Mouse (Mus musculus): ENCODE data around the gene Gm17304. TPM values are rescaled to one million over a fixed set of nuclear protein-coding genes. Genes with fewer than 3 reads are reported as not detected.

Gene Gm17304
- polyA plus RNA-seq, 1 experiment: not detected

GRCm38 (mm10) chr5:106623337-106623736 is 14.4 kb downstream of the Gm17304 start:
- H3K27me3 ChIP-seq (ENCODE audit: control insufficient read depth, insufficient read depth, low read length, poor library complexity, severe bottlenecking): no peaks in the 10 kb centered on the region
- no peak overlapping the region for H3K27ac ChIP-seq (ENCODE audit: insufficient read depth, low read length)
- no peak overlapping the region for H3K4me3 ChIP-seq (ENCODE audit: low read depth, low read length)
- no peaks in the 10 kb centered on the region for H3K4me1 ChIP-seq (ENCODE audit: control insufficient read depth, insufficient read depth, low read length)
- TF ChIP-seq EP300 (IDR thresholded peaks at IDR 0.05; ENCODE audit: insufficient read depth, low read depth, low read length) (no peak), POLR2A (IDR thresholded peaks at IDR 0.05; ENCODE audit: insufficient read depth, low read length) (no peak), CTCF (IDR thresholded peaks at IDR 0.05; ENCODE audit: low read depth, low read length) (no peak)
- no peak overlapping the region for H3K9ac ChIP-seq (ENCODE audit: low read depth, poor library complexity, severe bottlenecking)
- peaks cover 4% of the 10 kb centered on the region; the same call in 1 of the 2 replicates for H3K36me3 ChIP-seq (ENCODE audit: control insufficient read depth, insufficient read depth, low read length, poor library complexity, severe bottlenecking)
- no peaks in the 10 kb centered on the region for H3K9me3 ChIP-seq (replicated peaks; ENCODE audit: control insufficient read depth, insufficient read depth, low read length, poor library complexity, severe bottlenecking)

- no peak for TF ChIP-seq EP300 (IDR thresholded peaks at IDR 0.05; ENCODE audit: insufficient read depth, low read depth, low read length)
- no peak for TF ChIP-seq POLR2A (IDR thresholded peaks at IDR 0.05; ENCODE audit: insufficient read depth, low read length)
- TF ChIP-seq CTCF (IDR thresholded peaks at IDR 0.05; ENCODE audit: low read depth, low read length): no peak
- H3K36me3 ChIP-seq (ENCODE audit: control insufficient read depth, insufficient read depth, low read length, poor library complexity, severe bottlenecking): peaks cover 2% of the 10 kb centered on the region; the same call in 1 of the 2 replicates
- no peak overlapping the region for H3K27ac ChIP-seq (ENCODE audit: insufficient read depth, low read length)
- H3K4me3 ChIP-seq (ENCODE audit: low read depth, low read length): no peak overlapping the region
- H3K9ac ChIP-seq (ENCODE audit: low read depth, poor library complexity, severe bottlenecking): no peak overlapping the region
- H3K9me3 ChIP-seq (replicated peaks; ENCODE audit: control insufficient read depth, insufficient read depth, low read length, poor library complexity, severe bottlenecking): no peaks in the 10 kb centered on the region
- H3K27me3 ChIP-seq (ENCODE audit: control insufficient read depth, insufficient read depth, low read length, poor library complexity, severe bottlenecking): no peaks in the 10 kb centered on the region
- no peaks in the 10 kb centered on the region for H3K4me1 ChIP-seq (ENCODE audit: control insufficient read depth, insufficient read depth, low read length)
These were observed 19.7 kb downstream of the Gm17304 start for GRCm38 (mm10) chr5:106628369-106629149.

GRCm38 (mm10) chr5:106636423-106636946 is 27.6 kb downstream of the Gm17304 start:
- Histone ChIP-seq H3K4me3 (ENCODE audit: low read depth, low read length) (no peak overlapping the region), H3K4me1 (ENCODE audit: control insufficient read depth, insufficient read depth, low read length) (no peaks in the 10 kb centered on the region), H3K27me3 (ENCODE audit: control insufficient read depth, insufficient read depth, low read length, poor library complexity, severe bottlenecking) (no peaks in the 10 kb centered on the region), H3K36me3 (ENCODE audit: control insufficient read depth, insufficient read depth, low read length, poor library complexity, severe bottlenecking) (peaks cover 12% of the 10 kb centered on the region), H3K9me3 (replicated peaks; ENCODE audit: control insufficient read depth, insufficient read depth, low read length, poor library complexity, severe bottlenecking) (no peaks in the 10 kb centered on the region), H3K9ac (ENCODE audit: low read depth, poor library complexity, severe bottlenecking) (no peak overlapping the region), H3K27ac (ENCODE audit: insufficient read depth, low read length) (no peak overlapping the region)
- TF ChIP-seq CTCF (IDR thresholded peaks at IDR 0.05; ENCODE audit: low read depth, low read length): no peak
- TF ChIP-seq POLR2A (IDR thresholded peaks at IDR 0.05; ENCODE audit: insufficient read depth, low read length): no peak
- no peak for TF ChIP-seq EP300 (IDR thresholded peaks at IDR 0.05; ENCODE audit: insufficient read depth, low read depth, low read length)

- Histone ChIP-seq H3K27ac (ENCODE audit: insufficient read depth, low read length) (no peak overlapping the region), H3K27me3 (ENCODE audit: control insufficient read depth, insufficient read depth, low read length, poor library complexity, severe bottlenecking) (no peaks in the 10 kb centered on the region), H3K36me3 (ENCODE audit: control insufficient read depth, insufficient read depth, low read length, poor library complexity, severe bottlenecking) (peaks cover 12% of the 10 kb centered on the region), H3K9ac (ENCODE audit: low read depth, poor library complexity, severe bottlenecking) (no peak overlapping the region), H3K9me3 (replicated peaks; ENCODE audit: control insufficient read depth, insufficient read depth, low read length, poor library complexity, severe bottlenecking) (no peaks in the 10 kb centered on the region), H3K4me3 (ENCODE audit: low read depth, low read length) (no peak overlapping the region), H3K4me1 (ENCODE audit: control insufficient read depth, insufficient read depth, low read length) (no peaks in the 10 kb centered on the region)
- TF ChIP-seq POLR2A (IDR thresholded peaks at IDR 0.05; ENCODE audit: insufficient read depth, low read length) (no peak), CTCF (IDR thresholded peaks at IDR 0.05; ENCODE audit: low read depth, low read length) (no peak), EP300 (IDR thresholded peaks at IDR 0.05; ENCODE audit: insufficient read depth, low read depth, low read length) (no peak)
These were observed 30.7 kb downstream of the Gm17304 start for GRCm38 (mm10) chr5:106639627-106640026.

- H3K4me3 ChIP-seq (ENCODE audit: low read depth, low read length): no peak overlapping the region
- no peaks in the 10 kb centered on the region for H3K4me1 ChIP-seq (ENCODE audit: control insufficient read depth, insufficient read depth, low read length)
- no peak for TF ChIP-seq POLR2A (IDR thresholded peaks at IDR 0.05; ENCODE audit: insufficient read depth, low read length)
- no peak for TF ChIP-seq EP300 (IDR thresholded peaks at IDR 0.05; ENCODE audit: insufficient read depth, low read depth, low read length)
- no peak for TF ChIP-seq CTCF (IDR thresholded peaks at IDR 0.05; ENCODE audit: low read depth, low read length)
- H3K27me3 ChIP-seq (ENCODE audit: control insufficient read depth, insufficient read depth, low read length, poor library complexity, severe bottlenecking): no peaks in the 10 kb centered on the region
- no peaks in the 10 kb centered on the region for H3K9me3 ChIP-seq (replicated peaks; ENCODE audit: control insufficient read depth, insufficient read depth, low read length, poor library complexity, severe bottlenecking)
- no peak overlapping the region for H3K27ac ChIP-seq (ENCODE audit: insufficient read depth, low read length)
- H3K36me3 ChIP-seq (ENCODE audit: control insufficient read depth, insufficient read depth, low read length, poor library complexity, severe bottlenecking): peaks cover 12% of the 10 kb centered on the region
- no peak overlapping the region for H3K9ac ChIP-seq (ENCODE audit: low read depth, poor library complexity, severe bottlenecking)
These were observed 31.4 kb downstream of the Gm17304 start for GRCm38 (mm10) chr5:106640235-106640809.

GRCm38 (mm10) chr5:106641876-106642275 is 33.0 kb downstream of the Gm17304 start:
- TF ChIP-seq CTCF (IDR thresholded peaks at IDR 0.05; ENCODE audit: low read depth, low read length): no peak
- no peak for TF ChIP-seq EP300 (IDR thresholded peaks at IDR 0.05; ENCODE audit: insufficient read depth, low read depth, low read length)
- no peak for TF ChIP-seq POLR2A (IDR thresholded peaks at IDR 0.05; ENCODE audit: insufficient read depth, low read length)
- no peaks in the 10 kb centered on the region for H3K4me1 ChIP-seq (ENCODE audit: control insufficient read depth, insufficient read depth, low read length)
- no peak overlapping the region for H3K27ac ChIP-seq (ENCODE audit: insufficient read depth, low read length)
- no peak overlapping the region for H3K4me3 ChIP-seq (ENCODE audit: low read depth, low read length)
- peaks cover 9% of the 10 kb centered on the region for H3K36me3 ChIP-seq (ENCODE audit: control insufficient read depth, insufficient read depth, low read length, poor library complexity, severe bottlenecking)
- H3K9ac ChIP-seq (ENCODE audit: low read depth, poor library complexity, severe bottlenecking): no peak overlapping the region
- no peaks in the 10 kb centered on the region for H3K27me3 ChIP-seq (ENCODE audit: control insufficient read depth, insufficient read depth, low read length, poor library complexity, severe bottlenecking)
- no peaks in the 10 kb centered on the region for H3K9me3 ChIP-seq (replicated peaks; ENCODE audit: control insufficient read depth, insufficient read depth, low read length, poor library complexity, severe bottlenecking)

Measured in ES-Bruce4 (cell line).